Mouse (Mus musculus) gastrocnemius, postnatal 4 days (tissue): Measurements from ENCODE around the gene Hbp1. TPM values are rescaled to one million over a fixed set of nuclear protein-coding genes. Genes with fewer than 3 reads are reported as not detected.

Experiments used
- DNase-seq, 2 experiments: peaks; one replicate each; pipeline ENCODE4 v3.0.0; 2021 to 2022; ENCODE audit warnings: low spot score in 2 of 2, mixed read lengths in 2 of 2
- long read RNA-seq, 2 experiments: library from polyadenylated mRNA; stranded (forward); transcript quantifications; one replicate each; pipeline ENCODE4 v2.0.0; 2021
- total RNA-seq, 2 experiments: library from RNA; stranded (reverse); gene quantifications; 2 replicates each; pipeline ENCODE4 v1.2.3; 2021

The Hbp1 gene
- 10 to 100 TPM; 69.3 to 72.5 TPM for total RNA-seq
- long read RNA-seq, experiment 1, transcript Hbp1-202 (11 exons, 3,142 nt) = major isoform, 79 of 106 reads
- long read RNA-seq, experiment 1, partial matches to known transcripts = 13 of 106 reads
- long read RNA-seq, experiment 1, other reads (novel, unspliced or antisense) = 10 of 106 reads
- long read RNA-seq, experiment 2, transcript Hbp1-202 (11 exons, 3,142 nt) = major isoform, 74 of 99 reads
- long read RNA-seq, experiment 2, partial matches to known transcripts = 16 of 99 reads
- long read RNA-seq, experiment 2, other reads (novel, unspliced or antisense) = 5 of 99 reads

- peak; percentile 97 to 99 for DNase-seq
These were observed at the start of gene Hbp1 for GRCm38 (mm10) chr12:31949759-31950658. Hbp1 (minus strand) TSS chr12:31950535.

- DNase-seq = no peak
These were observed 48.4 kb upstream of the Hbp1 start for GRCm38 (mm10) chr12:31998706-31999105.

- no peak for DNase-seq
These were observed 47.1 kb upstream of the Hbp1 start for GRCm38 (mm10) chr12:31997328-31997878.

GRCm38 (mm10) chr12:31996877-31997276 is 46.5 kb upstream of the Hbp1 start:
- no peak for DNase-seq

- no peak for DNase-seq
These were observed 40.2 kb upstream of the Hbp1 start for GRCm38 (mm10) chr12:31990575-31990974.

GRCm38 (mm10) chr12:31989726-31990125 is 39.4 kb upstream of the Hbp1 start:
- no peak for DNase-seq

- no peak for DNase-seq
These were observed 36.1 kb upstream of the Hbp1 start for GRCm38 (mm10) chr12:31986463-31986862.

GRCm38 (mm10) chr12:31985738-31986137 is 35.4 kb upstream of the Hbp1 start:
- no peak for DNase-seq

GRCm38 (mm10) chr12:31984664-31985063 is 34.3 kb upstream of the Hbp1 start:
- no peak for DNase-seq

- no peak for DNase-seq
These were observed 33.9 kb upstream of the Hbp1 start for GRCm38 (mm10) chr12:31984206-31984605.

- DNase-seq = no peak
These were observed 33.4 kb upstream of the Hbp1 start for GRCm38 (mm10) chr12:31983769-31984168.

GRCm38 (mm10) chr12:31983238-31983637 is 32.9 kb upstream of the Hbp1 start:
- no peak for DNase-seq

- no peak for DNase-seq
These were observed 27.4 kb upstream of the Hbp1 start for GRCm38 (mm10) chr12:31977613-31978195.

- no peak for DNase-seq
These were observed 26.2 kb upstream of the Hbp1 start for GRCm38 (mm10) chr12:31976544-31976943.

GRCm38 (mm10) chr12:31973473-31974172 is 23.3 kb upstream of the Hbp1 start:
- peak in 1 of 2 experiments; percentile 70 for DNase-seq

GRCm38 (mm10) chr12:31971547-31971946 is 21.2 kb upstream of the Hbp1 start:
- no peak for DNase-seq

- no peak for DNase-seq
These were observed 18.8 kb upstream of the Hbp1 start for GRCm38 (mm10) chr12:31969111-31969510.

GRCm38 (mm10) chr12:31967536-31967935 is 17.2 kb upstream of the Hbp1 start:
- no peak for DNase-seq

GRCm38 (mm10) chr12:31966405-31966804 is 16.1 kb upstream of the Hbp1 start:
- no peak for DNase-seq

- no peak for DNase-seq
These were observed 15.3 kb upstream of the Hbp1 start for GRCm38 (mm10) chr12:31965517-31966212.
